Mouse (Mus musculus): ENCODE data around the gene Ugt1a7c.
"Not testable (repeated sequence)": the region's sequence is repeated elsewhere in the genome, so short reads cannot be mapped to it uniquely, and the experiment has no call there.

The Ugt1a7c gene

GRCm38 (mm10) chr1:88094941-88095492 lies at the start of gene Ugt1a7c:
Ugt1a7c (plus strand) TSS chr1:88095062.
- peak; percentile 87 for DNase-seq (ENCODE audit: low read depth)

- DNase-seq (ENCODE audit: low read depth): not testable (repeated sequence)
Observed at GRCm38 (mm10) chr1:88047408-88047807, 47.5 kb upstream of the Ugt1a7c start.

GRCm38 (mm10) chr1:88055088-88055487 lies 39.8 kb upstream of the Ugt1a7c start, which contains the start of gene Ugt1a10:
Ugt1a10 (plus strand) TSS chr1:88055388.
- no peak for DNase-seq (ENCODE audit: low read depth)

GRCm38 (mm10) chr1:88066472-88067102 lies 28.3 kb upstream of the Ugt1a7c start:
- not testable (repeated sequence) for DNase-seq (ENCODE audit: low read depth)

- no peak for DNase-seq (ENCODE audit: low read depth)
Observed at GRCm38 (mm10) chr1:88070495-88070894, 24.4 kb upstream of the Ugt1a7c start, which contains the start of gene Ugt1a9. Ugt1a9 (plus strand) TSS chr1:88070800.

GRCm38 (mm10) chr1:88070902-88071301 lies 24.0 kb upstream of the Ugt1a7c start:
- no peak for DNase-seq (ENCODE audit: low read depth)

- DNase-seq (ENCODE audit: low read depth): no peak
Observed at GRCm38 (mm10) chr1:88074471-88074870, 20.4 kb upstream of the Ugt1a7c start.

GRCm38 (mm10) chr1:88077128-88077527 lies 17.7 kb upstream of the Ugt1a7c start:
- DNase-seq (ENCODE audit: low read depth): peak; percentile 52

- no peak for DNase-seq (ENCODE audit: low read depth)
Observed at GRCm38 (mm10) chr1:88081670-88082069, 13.2 kb upstream of the Ugt1a7c start.

- DNase-seq (ENCODE audit: low read depth): no peak
Observed at GRCm38 (mm10) chr1:88086125-88086524, 8.7 kb upstream of the Ugt1a7c start.

- no peak for DNase-seq (ENCODE audit: low read depth)
Observed at GRCm38 (mm10) chr1:88087513-88087912, 7.3 kb upstream of the Ugt1a7c start, which contains the start of gene Ugt1a8. Ugt1a8 (plus strand) TSS chr1:88087813.

GRCm38 (mm10) chr1:88092341-88092740 lies 2.5 kb upstream of the Ugt1a7c start:
- no peak for DNase-seq (ENCODE audit: low read depth)

GRCm38 (mm10) chr1:88094270-88094676 lies 589 bp upstream of the Ugt1a7c start:
- DNase-seq (ENCODE audit: low read depth): peak; percentile 81

- not testable (repeated sequence) for DNase-seq (ENCODE audit: low read depth)
Observed at GRCm38 (mm10) chr1:88098546-88098945, 3.7 kb downstream of the Ugt1a7c start.

GRCm38 (mm10) chr1:88099691-88100090 lies 4.8 kb downstream of the Ugt1a7c start:
- peak; percentile 82 for DNase-seq (ENCODE audit: low read depth)

GRCm38 (mm10) chr1:88103019-88103418 lies 8.2 kb downstream of the Ugt1a7c start, which contains the start of gene Ugt1a6b:
Ugt1a6b (plus strand) TSS chr1:88103252.
- DNase-seq (ENCODE audit: low read depth): peak; percentile 81

GRCm38 (mm10) chr1:88103697-88104468 lies 9.0 kb downstream of the Ugt1a7c start:
- DNase-seq (ENCODE audit: low read depth): peak; percentile 85

GRCm38 (mm10) chr1:88104667-88105430 lies 10.0 kb downstream of the Ugt1a7c start:
- peak; percentile 61 for DNase-seq (ENCODE audit: low read depth)

GRCm38 (mm10) chr1:88105656-88106055 lies 10.8 kb downstream of the Ugt1a7c start:
- DNase-seq (ENCODE audit: low read depth): no peak

GRCm38 (mm10) chr1:88109027-88109557 lies 14.2 kb downstream of the Ugt1a7c start:
- not testable (repeated sequence) for DNase-seq (ENCODE audit: low read depth)

GRCm38 (mm10) chr1:88109604-88110003 lies 14.7 kb downstream of the Ugt1a7c start:
- DNase-seq (ENCODE audit: low read depth): not testable (repeated sequence)

GRCm38 (mm10) chr1:88112769-88113168 lies 17.9 kb downstream of the Ugt1a7c start:
- DNase-seq (ENCODE audit: low read depth): not testable (repeated sequence)
